Mouse (Mus musculus): ENCODE data around the gene Asic4.

DNA sequence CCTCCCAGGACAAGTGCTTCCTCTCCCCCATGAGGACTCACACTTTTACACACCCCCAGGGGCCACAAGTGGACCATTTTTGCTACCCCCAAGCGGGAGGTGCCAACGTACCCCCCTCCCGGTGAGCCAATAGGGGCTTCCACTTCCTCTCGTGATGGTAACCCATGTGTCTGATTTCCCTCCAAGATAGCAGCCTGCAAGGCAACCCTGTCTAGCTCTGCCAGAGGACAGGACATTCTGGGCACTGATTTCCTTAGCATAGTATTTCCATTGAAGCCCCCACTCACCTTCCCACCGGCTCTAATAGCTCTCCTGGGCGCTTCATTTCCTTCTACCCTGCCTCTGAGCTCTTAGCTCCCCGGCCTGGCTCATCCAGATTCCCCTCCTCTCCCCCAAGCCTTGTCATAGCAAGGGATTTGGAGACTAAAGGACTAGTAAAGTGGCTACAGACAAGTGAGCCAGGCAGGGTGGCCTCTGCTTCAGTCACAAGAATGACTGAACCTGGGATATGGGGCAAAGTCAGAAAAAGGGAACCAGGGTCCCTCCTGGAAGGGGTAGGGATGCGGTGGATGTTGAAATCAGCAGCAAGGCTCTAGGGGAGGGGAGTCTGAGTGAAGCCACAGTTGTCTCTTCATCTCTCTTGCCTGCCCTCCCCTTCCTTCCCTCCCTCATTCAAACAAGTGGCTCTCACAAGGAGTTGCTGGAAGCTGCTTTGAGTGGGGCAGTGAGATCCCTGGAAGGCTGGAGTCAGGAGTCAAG lies 680 bp upstream of the Asic4 start:
- TF ChIP-seq CTCF (IDR thresholded peaks at IDR 0.05; ENCODE audit: control insufficient read depth, insufficient read depth, insufficient replicate concordance, low read depth, low read length) (no peak), POLR2A (IDR thresholded peaks at IDR 0.05; ENCODE audit: control insufficient read depth, low read depth, low read length) (no peak)
